Mouse (Mus musculus) small intestine, adult 2 months (tissue): ENCODE measurements around the gene Sh3kbp1. TPM values are rescaled to one million over a fixed set of nuclear protein-coding genes. Genes with fewer than 3 reads are reported as not detected.
A peak's percentile ranks its signal among the peaks of the same experiment; 100 is the strongest.

Source experiments
- H3K27ac ChIP-seq: fragments of 200-500 bp; 2 replicates; pipeline ENCODE4 v1.5.1; 2012; ENCODE audit warnings: low read depth, low read length, control low read depth, inconsistent platforms; ENCODE audit not compliant: insufficient read depth
- H3K27me3 ChIP-seq: fragments of 200-500 bp; 2 replicates; pipeline ENCODE4 v1.6.1; 2012; ENCODE audit warnings: mild to moderate bottlenecking, moderate library complexity, low read length, inconsistent platforms; ENCODE audit not compliant: control insufficient read depth, insufficient read depth
- H3K36me3 ChIP-seq: fragments of 200-500 bp; 2 replicates; pipeline ENCODE4 v1.6.1; 2012; ENCODE audit warnings: mild to moderate bottlenecking, low read length, control low read depth, inconsistent platforms; ENCODE audit not compliant: control insufficient read depth, insufficient read depth
- H3K4me1 ChIP-seq: fragments of 200-500 bp; 2 replicates; pipeline ENCODE4 v1.6.1; 2012; ENCODE audit warnings: low read length, inconsistent platforms, mixed read lengths; ENCODE audit not compliant: control insufficient read depth, insufficient read depth, insufficient read length
- H3K4me3 ChIP-seq: fragments of 200-500 bp; 2 replicates; pipeline ENCODE4 v1.5.1; 2012; ENCODE audit warnings: low read depth, mild to moderate bottlenecking, control low read depth, inconsistent platforms, low read length, moderate library complexity
- CTCF ChIP-seq: fragments of 200-500 bp; IDR thresholded peaks from 2 replicates; pipeline ENCODE4 v1.5.1; 2012; ENCODE audit warnings: low read depth, mild to moderate bottlenecking, control low read depth, inconsistent platforms, low read length, moderate library complexity, mixed read lengths; ENCODE audit not compliant: insufficient replicate concordance, insufficient read length; ENCODE audit errors: extremely low read depth
- POLR2A ChIP-seq: fragments of 200-500 bp; IDR thresholded peaks from 2 replicates; pipeline ENCODE4 v1.6.1; 2012; ENCODE audit warnings: low read depth, mild to moderate bottlenecking, control low read depth, inconsistent platforms, low read length, moderate library complexity
- WGBS: fragments of 180-500 bp; shearing (Covaris S2); methylation state at CpG from one replicate; pipeline ENCODE4 v1.1.7; 2018; 5-methylcytosine and 5-hydroxymethylcytosine counted together
- polyA plus RNA-seq: library from polyadenylated mRNA; depleted of rRNA; stranded (reverse); fragments of >200 nt; gene quantifications from 2 replicates; pipeline ENCODE4 v1.2.3, GENCODE M21; 2012

Gene Sh3kbp1
- polyA plus RNA-seq, 1 experiment = 4.4 TPM

DNA sequence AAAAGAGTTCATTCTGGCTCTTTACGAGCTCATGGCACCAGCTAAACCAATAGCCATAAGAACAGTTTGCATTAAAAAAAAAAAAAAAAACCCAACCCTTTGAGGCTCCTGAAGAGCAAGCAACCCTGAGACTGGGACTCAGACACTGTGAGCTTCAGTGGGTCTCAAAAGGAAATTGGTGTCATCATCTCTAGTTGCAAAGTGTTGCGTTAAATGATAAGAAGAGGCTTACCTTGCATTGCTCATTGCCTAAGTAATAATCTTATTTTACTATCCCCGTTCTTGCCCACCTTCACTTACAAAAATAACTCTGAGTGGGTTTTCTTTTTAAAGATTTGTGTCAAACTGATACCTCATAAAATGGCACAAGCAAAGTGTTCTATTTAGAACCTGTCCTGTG is 21.5 kb downstream of the Sh3kbp1 start:
- 88% methylated on average over 3 of the region's 3 CpGs for WGBS
- Histone ChIP-seq H3K27me3 (no peaks in the 10 kb centered on the region), H3K36me3 (no peaks in the 10 kb centered on the region), H3K4me1 (no peaks in the 10 kb centered on the region), H3K27ac (no peak overlapping the region), H3K4me3 (no peak overlapping the region)
- TF ChIP-seq CTCF = no peak
- no peak for TF ChIP-seq POLR2A

- Histone ChIP-seq H3K4me3 (no peak overlapping the region), H3K27me3 (no peaks in the 10 kb centered on the region), H3K27ac (peak overlapping the region; percentile 26; the same call in 1 of the 2 replicates), H3K36me3 (no peaks in the 10 kb centered on the region), H3K4me1 (no peaks in the 10 kb centered on the region)
- 73% methylated on average over 11 of the region's 11 CpGs for WGBS
- TF ChIP-seq POLR2A (no peak), CTCF (no peak)
Observed at GRCm38 (mm10) chrX:159650130-159650678, 23.1 kb downstream of the Sh3kbp1 start.

DNA sequence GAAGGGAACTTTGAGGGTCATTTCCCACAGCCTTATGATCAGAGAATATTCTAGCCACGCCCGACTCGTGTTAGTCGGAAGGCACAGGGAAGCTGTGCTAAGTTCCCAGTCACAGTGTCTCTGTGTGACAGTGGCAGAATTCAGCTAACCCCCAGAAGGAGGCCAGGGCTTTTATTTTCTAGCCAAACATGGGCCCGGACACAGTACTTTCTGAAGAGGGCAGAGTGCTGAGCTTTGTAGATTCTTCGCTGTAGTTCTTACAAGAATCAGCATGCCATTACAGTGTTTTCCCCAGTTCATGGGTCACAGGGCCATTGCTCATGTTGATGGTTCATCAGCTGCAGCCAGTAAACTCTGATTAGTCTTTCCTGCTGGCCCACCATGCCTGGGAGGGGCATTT is 23.7 kb downstream of the Sh3kbp1 start:
- 65% methylated on average over 6 of the region's 6 CpGs for WGBS

DNA sequence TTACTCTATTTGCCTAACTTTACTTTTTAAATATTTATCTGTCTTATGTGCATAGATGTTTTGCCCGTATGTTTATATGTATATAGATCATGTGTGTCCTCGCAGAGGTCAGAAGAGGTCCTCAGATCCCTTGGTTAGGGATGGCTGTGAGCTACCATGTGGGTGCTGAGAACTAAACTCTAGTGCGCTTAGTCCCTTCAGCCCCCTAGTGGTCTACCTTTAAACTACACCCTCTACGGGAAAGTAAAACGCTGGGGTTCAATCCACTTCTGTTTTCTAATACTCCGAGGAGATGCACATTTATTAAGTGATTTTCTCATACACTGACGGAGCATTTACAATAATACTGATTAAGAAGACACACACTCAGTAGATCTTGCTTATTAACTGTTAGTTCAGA is 44.3 kb downstream of the Sh3kbp1 start:
- no peak for TF ChIP-seq POLR2A
- no peak for TF ChIP-seq CTCF
- Histone ChIP-seq H3K36me3 (no peaks in the 10 kb centered on the region), H3K4me3 (no peak overlapping the region), H3K27me3 (no peaks in the 10 kb centered on the region), H3K27ac (no peak overlapping the region), H3K4me1 (no peaks in the 10 kb centered on the region)
- WGBS = 89% methylated on average over 7 of the region's 7 CpGs

More for the DNA sequence above, 23.7 kb downstream of the Sh3kbp1 start:
- Histone ChIP-seq H3K4me1 (no peaks in the 10 kb centered on the region), H3K27me3 (no peaks in the 10 kb centered on the region), H3K4me3 (no peak overlapping the region), H3K36me3 (no peaks in the 10 kb centered on the region), H3K27ac (no peak overlapping the region)
- TF ChIP-seq CTCF (no peak), POLR2A (no peak)

- Histone ChIP-seq H3K4me3 (no peak overlapping the region), H3K4me1 (no peaks in the 10 kb centered on the region), H3K27ac (no peak overlapping the region), H3K36me3 (no peaks in the 10 kb centered on the region), H3K27me3 (no peaks in the 10 kb centered on the region)
- TF ChIP-seq POLR2A (no peak), CTCF (no peak)
- 52% methylated on average over 2 of the region's 2 CpGs for WGBS
Observed at GRCm38 (mm10) chrX:159672466-159672865, 45.4 kb downstream of the Sh3kbp1 start.

DNA sequence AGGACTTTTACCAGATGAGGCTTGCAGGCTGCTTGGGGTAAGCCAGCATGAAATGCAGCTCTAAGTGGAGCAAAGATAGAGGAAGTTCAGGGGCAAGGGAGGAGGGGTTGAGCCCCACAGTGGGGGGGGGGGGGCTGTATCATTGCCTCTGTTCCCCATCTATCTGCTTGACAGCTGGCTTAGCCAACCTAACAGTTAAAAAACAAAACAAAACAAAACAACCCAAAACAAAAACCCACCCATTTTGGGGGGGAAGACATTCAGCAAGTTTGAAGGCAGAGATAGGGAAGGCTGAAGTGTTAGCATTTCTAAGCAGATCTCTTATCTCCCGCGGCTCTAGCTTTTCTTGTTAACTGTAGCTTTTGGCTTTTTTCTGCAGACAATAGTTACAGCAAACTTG is 49.2 kb downstream of the Sh3kbp1 start:
- 35% methylated on average over 2 of the region's 2 CpGs for WGBS
- TF ChIP-seq POLR2A (no peak), CTCF (no peak)
- H3K4me1 ChIP-seq = no peaks in the 10 kb centered on the region
- no peaks in the 10 kb centered on the region for H3K27me3 ChIP-seq
- H3K4me3 ChIP-seq = no peak overlapping the region
- no peak overlapping the region for H3K27ac ChIP-seq
- H3K36me3 ChIP-seq = no peaks in the 10 kb centered on the region

- TF ChIP-seq CTCF (no peak), POLR2A (no peak)
- peak overlapping the region; percentile 63 for H3K27ac ChIP-seq
Observed at GRCm38 (mm10) chrX:159677585-159678319, 50.7 kb downstream of the Sh3kbp1 start.

More at GRCm38 (mm10) chrX:159677585-159678319, 50.7 kb downstream of the Sh3kbp1 start:
- no peak overlapping the region for H3K4me3 ChIP-seq
- H3K4me1 ChIP-seq = no peaks in the 10 kb centered on the region
- H3K36me3 ChIP-seq = no peaks in the 10 kb centered on the region
- H3K27me3 ChIP-seq = no peaks in the 10 kb centered on the region
- 52% methylated on average over 4 of the region's 4 CpGs for WGBS
